Mouse (Mus musculus): ENCODE data around the gene Zfy2. TPM values are rescaled to one million over a fixed set of nuclear protein-coding genes. Genes with fewer than 3 reads are reported as not detected.

The Zfy2 gene
- total RNA-seq (2021): not detected

DNA sequence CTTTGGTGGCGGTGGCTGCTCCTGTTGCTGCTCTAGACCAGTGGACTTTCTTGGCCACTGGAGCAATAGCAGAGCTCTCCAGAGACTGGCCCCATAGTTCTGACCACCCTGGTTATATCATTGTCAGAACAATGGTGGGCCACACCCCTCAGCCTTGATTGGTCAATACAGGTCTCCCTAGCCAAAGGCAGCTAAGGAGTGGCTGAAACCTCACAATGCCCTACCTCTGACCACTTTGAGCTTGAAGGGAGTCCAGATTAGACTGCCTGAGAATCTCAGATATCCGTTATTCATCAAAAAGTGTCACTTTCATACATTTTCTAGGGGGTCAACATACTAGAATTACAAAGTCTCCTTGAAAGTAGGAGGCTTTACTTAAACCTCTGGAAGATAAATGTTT, at the start of gene Zfy2:
Zfy2 (minus strand) TSS at position 101 of the 400 bp plus-strand sequence.
- DNase-seq: no peak
